ENCODE assay signal across 8 mouse cellular contexts in genomic region chr15:25844013-25844570, GRCm38 (mm10). TPM values are rescaled to one million over a fixed set of nuclear protein-coding genes. Genes with fewer than 3 reads are reported as not detected.
DNase-seq lines count a peak whose midpoint lies in the region; ATAC-seq lines count a peak whose summit lies in the region.

No protein-coding gene starts in this region.

- H3K9me3 ChIP-seq in lung, embryonic 16.5 days (ENCODE audit: control insufficient read depth, low read length) = no peaks in the 10 kb centered on the region
- no peaks in the 10 kb centered on the region for H3K9me3 ChIP-seq in forebrain, embryonic 12.5 days
- H3K9me3 ChIP-seq in stomach, embryonic 14.5 days (ENCODE audit: control insufficient read depth, low read depth, low read length) = no peaks in the 10 kb centered on the region

- 12% methylated on average over 11 of the region's 11 CpGs for WGBS in lung, embryonic 16.5 days
- 13% methylated on average over 11 of the region's 11 CpGs for WGBS in forebrain, embryonic 12.5 days
- 17% methylated on average over 11 of the region's 11 CpGs for WGBS in stomach, embryonic 14.5 days

- no peaks in the 10 kb centered on the region for H3K36me3 ChIP-seq in lung, embryonic 16.5 days (ENCODE audit: control insufficient read depth, insufficient read depth, low read length)
- no peaks in the 10 kb centered on the region for H3K36me3 ChIP-seq in forebrain, embryonic 12.5 days (replicated peaks)
- H3K36me3 ChIP-seq in stomach, embryonic 14.5 days (ENCODE audit: control insufficient read depth, insufficient read depth, low read length) = no peaks in the 10 kb centered on the region

- H3K27ac ChIP-seq in lung, embryonic 16.5 days (ENCODE audit: low read length) = no peak overlapping the region
- H3K27ac ChIP-seq in forebrain, embryonic 12.5 days = no peak overlapping the region
- no peak overlapping the region for H3K27ac ChIP-seq in stomach, embryonic 14.5 days (ENCODE audit: low read length)

- H3K4me3 ChIP-seq in lung, embryonic 16.5 days (ENCODE audit: low read length) = peak overlapping the region; percentile 79
- H3K4me3 ChIP-seq in forebrain, embryonic 12.5 days (replicated peaks) = peak overlapping the region; percentile 83
- H3K4me3 ChIP-seq in stomach, embryonic 14.5 days (ENCODE audit: low read depth, low read length) = peak overlapping the region; percentile 68

- peaks cover 8% of the 10 kb centered on the region; the same call in 1 of the 2 replicates for H3K27me3 ChIP-seq in lung, embryonic 16.5 days (ENCODE audit: control insufficient read depth, insufficient read depth, low read depth, low read length)
- peaks cover 34% of the 10 kb centered on the region for H3K27me3 ChIP-seq in forebrain, embryonic 12.5 days
- peaks cover 4% of the 10 kb centered on the region; the same call in 1 of the 2 replicates for H3K27me3 ChIP-seq in stomach, embryonic 14.5 days (ENCODE audit: control insufficient read depth, insufficient read depth, low read length)

- H3K4me1 ChIP-seq in lung, embryonic 16.5 days (replicated peaks; ENCODE audit: control insufficient read depth, insufficient read depth, low read length) = peaks cover 7% of the 10 kb centered on the region; the same call in 1 of the 2 replicates
- H3K4me1 ChIP-seq in forebrain, embryonic 12.5 days = peaks cover 22% of the 10 kb centered on the region
- no peaks in the 10 kb centered on the region for H3K4me1 ChIP-seq in stomach, embryonic 14.5 days (ENCODE audit: control insufficient read depth, insufficient read depth, low read length)

- no peak for DNase-seq in lung, postnatal 4 days
- peak; percentile 24 to 55 for DNase-seq in kidney, postnatal 25 days
- DNase-seq in right cerebral cortex, postnatal 4 days = no peak
- DNase-seq in left cerebral cortex, postnatal 14 days (ENCODE audit: low spot score in 2 of 2) = no peak
- DNase-seq in adrenal gland, adult 18-20 months (ENCODE audit: low spot score in 2 of 2) = no peak

- ATAC-seq in lung, embryonic 16.5 days (ENCODE audit: low read depth) = no peak; the same call in 1 of the 2 replicates
- ATAC-seq in forebrain, embryonic 12.5 days (ENCODE audit: low FRiP score) = no peak
- no peak for ATAC-seq in stomach, embryonic 14.5 days (ENCODE audit: insufficient number of reproducible peaks, insufficient read depth, low FRiP score, low read depth)

- H3K4me2 ChIP-seq in lung, embryonic 16.5 days (ENCODE audit: low read depth, low read length) = peak overlapping the region; percentile 90
- peak overlapping the region; percentile 99 for H3K4me2 ChIP-seq in forebrain, embryonic 12.5 days
- peak overlapping the region; percentile 86 for H3K4me2 ChIP-seq in stomach, embryonic 14.5 days (replicated peaks; ENCODE audit: low read depth, low read length)

- intact Hi-C loops in left cerebral cortex, postnatal 14 days (cut with DNase I) = loop anchor here (5.0 kb wide), 1 partner anchor 63 kb away; no protein-coding TSS in a partner anchor

- H3K9ac ChIP-seq in lung, embryonic 16.5 days (ENCODE audit: low read length) = peak overlapping the region; percentile 73
- H3K9ac ChIP-seq in forebrain, embryonic 12.5 days = peak overlapping the region; percentile 80; the same call in 1 of the 2 replicates
- no peak overlapping the region for H3K9ac ChIP-seq in stomach, embryonic 14.5 days (replicated peaks; ENCODE audit: low read depth, low read length)

RNA-seq across cellular contexts. Expression of gene Retreg1, which starts 1.1 kb away (rescaled TPM):
- polyA plus RNA-seq in lung, embryonic 16.5 days (2015; fragmentation: Nextera tagmentation; extraction: Ambion mirVana) = 13.3 and 13.6 TPM in 2 replicates
- polyA plus RNA-seq in forebrain, embryonic 12.5 days (2016; fragmentation: Nextera tagmentation; extraction: Ambion mirVana) = 2.8 and 3.7 TPM in 2 replicates
- polyA plus RNA-seq in stomach, embryonic 14.5 days (2014; fragmentation: Nextera tagmentation; extraction: Ambion mirVana) = 15.6 and 16.9 TPM in 2 replicates
- 10 to 100 TPM; 35.0 to 39.9 TPM for total RNA-seq in left cerebral cortex, postnatal 14 days (2021)
- total RNA-seq in adrenal gland, adult 18-20 months (2021) = 10 to 100 TPM; 20.9 to 47.3 TPM

Comparison
In these comparisons a context has a peak if more than half of its experiments do, and no peak if none do; other contexts are left out.
1. DNase-seq: peak in kidney, postnatal 25 days (2 of 2); none in lung, postnatal 4 days (0 of 2), right cerebral cortex, postnatal 4 days (single experiment), left cerebral cortex, postnatal 14 days (0 of 2) and adrenal gland, adult 18-20 months (0 of 2).
2. Peak in every context shown above with its lines, with median percentiles within 50 percentile points of each other: H3K4me2 ChIP-seq and H3K4me3 ChIP-seq.